Mouse (Mus musculus) liver, embryonic 11.5 days (tissue): ENCODE results near the gene Wdr82. TPM values are rescaled to one million over a fixed set of nuclear protein-coding genes. Genes with fewer than 3 reads are reported as not detected.

Source experiments
- ATAC-seq: fragments of 200-750 bp; cut with Nextera tagmentation; replicated peaks from 2 replicates; pipeline ENCODE4 v1.8.0; 2017; ENCODE audit warnings: moderate number of reproducible peaks, mild to moderate bottlenecking, moderate TSS enrichment, moderate library complexity; ENCODE audit not compliant: low FRiP score
- DNase-seq: peaks from one replicate; pipeline ENCODE4 v3.0.0-alpha.2; 2017; ENCODE audit warnings: low spot score
- H3K27ac ChIP-seq: fragments of 300-500 bp; sonication (generic); 2 replicates; pipeline ENCODE4 v1.5.1; 2014; ENCODE audit warnings: mild to moderate bottlenecking, low read depth, low read length, control low read depth
- H3K27me3 ChIP-seq: fragments of 300-500 bp; sonication (generic); replicated peaks from 2 replicates; pipeline ENCODE4 v1.6.1; 2014; ENCODE audit warnings: low read length, mixed read lengths; ENCODE audit not compliant: control insufficient read depth, insufficient read depth
- H3K36me3 ChIP-seq: fragments of 300-500 bp; sonication (generic); 2 replicates; pipeline ENCODE4 v1.6.1; 2014; ENCODE audit warnings: mild to moderate bottlenecking, low read length, moderate library complexity, mixed read lengths; ENCODE audit not compliant: control insufficient read depth, insufficient read depth
- H3K4me1 ChIP-seq: fragments of 300-500 bp; sonication (generic); replicated peaks from 2 replicates; pipeline ENCODE4 v1.6.1; 2014; ENCODE audit warnings: low read length, mixed read lengths; ENCODE audit not compliant: control insufficient read depth, insufficient read depth
- H3K4me2 ChIP-seq: fragments of 300-500 bp; sonication (generic); 2 replicates; pipeline ENCODE4 v1.6.1; 2014; ENCODE audit warnings: mild to moderate bottlenecking, control low read depth, moderate library complexity
- H3K4me3 ChIP-seq: fragments of 300-500 bp; sonication (generic); 2 replicates; pipeline ENCODE4 v1.5.1; 2014; ENCODE audit warnings: low read depth, low read length, control low read depth
- H3K9ac ChIP-seq: fragments of 300-500 bp; sonication (generic); 2 replicates; pipeline ENCODE4 v1.6.1; 2014; ENCODE audit warnings: low read depth, low read length, control low read depth
- H3K9me3 ChIP-seq: fragments of 300-500 bp; sonication (generic); 2 replicates; pipeline ENCODE4 v1.6.1; 2016; ENCODE audit warnings: low read length, inconsistent platforms, mixed read lengths; ENCODE audit not compliant: control insufficient read depth
- WGBS: fragments of 180-500 bp; shearing (Covaris S2); extraction: QIAGEN DNeasy Blood & Tissue Kit; methylation state at CpG from one replicate; pipeline ENCODE4 v1.1.7; 2014; 5-methylcytosine and 5-hydroxymethylcytosine counted together
- polyA plus RNA-seq: library from polyadenylated mRNA; unstranded; fragments of >200 nt; fragmentation: Nextera tagmentation; extraction: Ambion mirVana; gene quantifications from 2 replicates; pipeline ENCODE4 v1.2.1, GENCODE M21; 2014

Wdr82 gene
- polyA plus RNA-seq, 1 experiment from 2014 or later = 18.8 TPM

- Histone ChIP-seq H3K36me3 (peaks cover 36% of the 10 kb centered on the region), H3K27me3 (no peaks in the 10 kb centered on the region), H3K4me2 (no peak overlapping the region), H3K4me3 (no peak overlapping the region), H3K27ac (no peak overlapping the region), H3K9ac (no peak overlapping the region), H3K9me3 (no peaks in the 10 kb centered on the region), H3K4me1 (peaks cover 24% of the 10 kb centered on the region)
- no peak for DNase-seq
- 93% methylated on average over 6 of the region's 6 CpGs for WGBS
- ATAC-seq = no peak
Observed at GRCm38 (mm10) chr9:106177799-106178198, 7.1 kb downstream of the Wdr82 start.

DNA sequence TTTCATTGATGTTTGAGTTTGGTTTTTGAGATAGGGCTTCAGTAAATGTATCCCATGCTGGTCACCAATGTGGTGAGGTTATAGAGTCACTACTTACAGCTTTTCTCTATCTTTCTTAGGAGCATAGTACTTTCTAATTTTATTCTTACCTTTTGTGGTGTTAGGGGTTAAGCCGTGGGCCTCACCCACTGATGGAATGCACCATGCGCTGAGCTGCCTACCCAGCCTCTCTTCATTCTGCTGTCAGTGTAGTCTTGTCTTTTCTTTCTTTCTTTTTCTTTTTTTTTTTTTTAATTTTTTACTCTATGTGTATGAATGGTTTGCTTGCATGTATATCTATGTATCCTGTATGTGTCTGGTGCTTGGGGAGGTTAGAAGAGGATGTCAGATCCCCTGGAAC lies 8.7 kb downstream of the Wdr82 start:
- peaks cover 41% of the 10 kb centered on the region for H3K36me3 ChIP-seq
- no peak overlapping the region for H3K4me2 ChIP-seq
- WGBS = 90% methylated on average over 2 of the region's 2 CpGs
- no peaks in the 10 kb centered on the region for H3K27me3 ChIP-seq
- no peak for ATAC-seq
- no peak overlapping the region for H3K4me3 ChIP-seq
- H3K9me3 ChIP-seq = no peaks in the 10 kb centered on the region
- no peak overlapping the region for H3K9ac ChIP-seq
- DNase-seq = no peak
- H3K4me1 ChIP-seq = peaks cover 10% of the 10 kb centered on the region; the same call in 1 of the 2 replicates
- H3K27ac ChIP-seq = no peak overlapping the region

GRCm38 (mm10) chr9:106179964-106180363 lies 9.2 kb downstream of the Wdr82 start:
- peaks cover 5% of the 10 kb centered on the region; the same call in 1 of the 2 replicates for H3K4me1 ChIP-seq
- H3K36me3 ChIP-seq = peaks cover 45% of the 10 kb centered on the region
- WGBS = 93% methylated on average over 3 of the region's 3 CpGs

GRCm38 (mm10) chr9:106182146-106182545 lies 11.4 kb downstream of the Wdr82 start:
- Histone ChIP-seq H3K27me3 (no peaks in the 10 kb centered on the region), H3K27ac (no peak overlapping the region), H3K36me3 (peaks cover 58% of the 10 kb centered on the region), H3K4me3 (no peak overlapping the region), H3K4me2 (no peak overlapping the region), H3K9me3 (no peaks in the 10 kb centered on the region), H3K9ac (no peak overlapping the region), H3K4me1 (no peaks in the 10 kb centered on the region)
- DNase-seq (no peak), ATAC-seq (no peak)
- WGBS = 88% methylated on average over 4 of the region's 4 CpGs

More at GRCm38 (mm10) chr9:106179964-106180363, 9.2 kb downstream of the Wdr82 start:
- no peaks in the 10 kb centered on the region for H3K27me3 ChIP-seq
- H3K4me3 ChIP-seq = no peak overlapping the region
- no peak for DNase-seq
- no peak overlapping the region for H3K9ac ChIP-seq
- no peak overlapping the region for H3K4me2 ChIP-seq
- no peaks in the 10 kb centered on the region for H3K9me3 ChIP-seq
- no peak overlapping the region for H3K27ac ChIP-seq
- no peak for ATAC-seq

GRCm38 (mm10) chr9:106183996-106184395 lies 13.3 kb downstream of the Wdr82 start:
- Histone ChIP-seq H3K27ac (no peak overlapping the region), H3K9me3 (no peaks in the 10 kb centered on the region), H3K4me1 (no peaks in the 10 kb centered on the region), H3K27me3 (no peaks in the 10 kb centered on the region), H3K9ac (no peak overlapping the region), H3K36me3 (peaks cover 61% of the 10 kb centered on the region), H3K4me3 (no peak overlapping the region), H3K4me2 (no peak overlapping the region)
- ATAC-seq = no peak
- no peak for DNase-seq
- 92% methylated on average over 5 of the region's 5 CpGs for WGBS

GRCm38 (mm10) chr9:106191355-106191754 lies 20.6 kb downstream of the Wdr82 start:
- H3K36me3 ChIP-seq = peaks cover 54% of the 10 kb centered on the region
- no peaks in the 10 kb centered on the region for H3K4me1 ChIP-seq
- 89% methylated on average over 1 of the region's 1 CpGs for WGBS
- ATAC-seq (no peak), DNase-seq (no peak)
- H3K27ac ChIP-seq = no peak overlapping the region
- no peaks in the 10 kb centered on the region for H3K9me3 ChIP-seq
- H3K27me3 ChIP-seq = no peaks in the 10 kb centered on the region
- no peak overlapping the region for H3K4me3 ChIP-seq
- H3K9ac ChIP-seq = no peak overlapping the region
- no peak overlapping the region for H3K4me2 ChIP-seq

DNA sequence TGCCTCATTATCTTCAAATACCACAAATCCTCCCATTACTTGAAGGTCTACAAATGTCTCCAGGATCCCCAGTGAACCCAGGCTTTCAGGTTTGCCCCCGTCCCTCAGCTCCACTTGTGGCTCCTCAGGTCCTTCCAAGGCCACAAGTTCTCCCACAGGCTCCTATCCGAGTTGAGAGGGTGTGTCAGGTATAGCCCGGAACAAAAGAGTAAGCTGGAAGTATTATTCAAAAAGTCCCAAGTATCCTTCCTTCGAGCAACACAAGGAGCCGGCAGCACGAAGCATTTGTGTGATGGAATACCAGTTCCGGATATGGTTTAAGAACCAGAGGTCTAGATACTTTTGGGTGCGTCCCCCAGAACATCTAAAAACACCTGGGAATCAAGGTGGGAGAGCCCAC lies 21.3 kb downstream of the Wdr82 start:
- 93% methylated on average over 8 of the region's 8 CpGs for WGBS
- Histone ChIP-seq H3K36me3 (peaks cover 47% of the 10 kb centered on the region), H3K4me1 (no peaks in the 10 kb centered on the region), H3K9me3 (no peaks in the 10 kb centered on the region), H3K27ac (no peak overlapping the region), H3K9ac (no peak overlapping the region), H3K4me3 (no peak overlapping the region), H3K27me3 (no peaks in the 10 kb centered on the region), H3K4me2 (no peak overlapping the region)
- DNase-seq = no peak
- no peak for ATAC-seq

GRCm38 (mm10) chr9:106192998-106193397 lies 22.3 kb downstream of the Wdr82 start:
- H3K4me2 ChIP-seq = no peak overlapping the region
- 0 out of 2 replicates have a peak, but pooled peaks cover 3% of the 10 kb centered on the region for H3K4me1 ChIP-seq
- H3K9me3 ChIP-seq = no peaks in the 10 kb centered on the region
- no peak overlapping the region for H3K4me3 ChIP-seq
- no peak overlapping the region for H3K27ac ChIP-seq
- no peak overlapping the region for H3K9ac ChIP-seq
- no peak for DNase-seq
- no peaks in the 10 kb centered on the region for H3K27me3 ChIP-seq
- H3K36me3 ChIP-seq = peaks cover 41% of the 10 kb centered on the region
- ATAC-seq = no peak
- 48% methylated on average over 1 of the region's 1 CpGs for WGBS

DNA sequence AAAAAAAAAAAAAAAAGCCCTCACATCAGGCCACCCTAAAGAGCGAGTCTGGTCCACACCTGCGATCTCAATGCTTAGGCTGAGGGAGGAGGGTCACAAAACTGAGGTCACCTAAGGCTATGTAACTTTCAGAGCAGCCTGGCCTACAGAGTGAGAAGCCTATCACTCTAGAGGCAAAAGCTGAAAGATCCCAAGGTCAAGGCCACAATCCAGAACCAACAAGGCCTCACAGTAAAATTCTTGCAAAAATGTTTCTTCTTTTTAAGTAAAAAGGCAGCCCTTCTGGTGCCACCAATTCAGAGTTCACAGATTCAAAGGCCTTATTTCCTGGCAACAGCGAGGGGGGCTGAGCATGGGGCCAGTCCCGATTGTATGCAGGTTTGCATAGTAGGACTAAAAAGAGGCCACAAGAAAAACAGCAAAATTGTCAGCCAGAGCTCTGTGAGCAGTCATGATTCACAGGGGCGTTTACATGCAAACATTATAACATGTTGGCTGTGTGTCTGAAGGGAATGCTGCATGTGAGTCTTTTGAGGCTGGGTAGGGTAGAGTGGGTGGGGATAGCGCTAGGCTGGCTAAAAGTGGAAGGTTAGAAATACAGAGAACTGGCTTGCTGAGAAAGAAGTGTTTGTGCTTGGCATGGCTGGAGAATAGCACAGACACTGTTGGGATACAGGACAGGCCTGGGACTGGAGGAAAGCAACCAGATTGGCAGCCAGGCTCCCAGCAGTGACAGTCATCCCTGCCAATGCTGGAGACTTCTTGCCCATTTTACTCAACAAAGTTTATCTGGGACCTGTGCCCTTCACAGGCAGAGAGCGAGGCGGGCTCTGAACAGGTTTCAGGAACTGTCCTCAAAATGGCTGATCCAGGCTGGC lies 23.4 kb downstream of the Wdr82 start:
- ATAC-seq (no peak), DNase-seq (no peak)
- Histone ChIP-seq H3K4me3 (no peak overlapping the region), H3K27ac (no peak overlapping the region), H3K9me3 (no peaks in the 10 kb centered on the region), H3K4me2 (no peak overlapping the region), H3K27me3 (no peaks in the 10 kb centered on the region), H3K4me1 (peaks cover 3% of the 10 kb centered on the region; the same call in 1 of the 2 replicates), H3K36me3 (peaks cover 30% of the 10 kb centered on the region), H3K9ac (no peak overlapping the region)
- 88% methylated on average over 8 of the region's 8 CpGs for WGBS
